Mouse (Mus musculus): ENCODE results near the gene Ppa2.

Ppa2 gene

GRCm38 (mm10) chr3:133389803-133390387 is 80.0 kb downstream of the Ppa2 start:
- DNase-seq (ENCODE audit: low spot score in 2 of 2) = no peak

- DNase-seq (ENCODE audit: low spot score in 2 of 2) = no peak
Measured at GRCm38 (mm10) chr3:133394531-133394930, 84.6 kb downstream of the Ppa2 start.

GRCm38 (mm10) chr3:133403849-133404248 is 93.9 kb downstream of the Ppa2 start:
- no peak for DNase-seq (ENCODE audit: low spot score in 2 of 2)

- no peak for DNase-seq (ENCODE audit: low spot score in 2 of 2)
Measured at GRCm38 (mm10) chr3:133405636-133406035, 95.7 kb downstream of the Ppa2 start.

- no peak for DNase-seq (ENCODE audit: low spot score in 2 of 2)
Measured at GRCm38 (mm10) chr3:133406248-133406647, 96.3 kb downstream of the Ppa2 start.

- no peak for DNase-seq (ENCODE audit: low spot score in 2 of 2)
Measured at GRCm38 (mm10) chr3:133411123-133411675, 101.3 kb downstream of the Ppa2 start.

GRCm38 (mm10) chr3:133411768-133412167 is 101.9 kb downstream of the Ppa2 start:
- DNase-seq (ENCODE audit: low spot score in 2 of 2) = no peak

GRCm38 (mm10) chr3:133414747-133415146 is 104.8 kb downstream of the Ppa2 start:
- DNase-seq (ENCODE audit: low spot score in 2 of 2) = no peak

GRCm38 (mm10) chr3:133423073-133423472 is 113.2 kb downstream of the Ppa2 start:
- no peak for DNase-seq (ENCODE audit: low spot score in 2 of 2)
